Mouse (Mus musculus) lung, adult 18-20 months (tissue): ENCODE measurements around the gene C1s2.
"Not testable (repeated sequence)": the region's sequence is repeated elsewhere in the genome, so short reads cannot be mapped to it uniquely, and the experiment has no call there.

Experiments
- DNase-seq, 2 experiments: peaks; one replicate each; pipeline ENCODE4 v3.0.0; 2022; ENCODE audit warnings: mixed read lengths in 2 of 2

Gene C1s2

GRCm38 (mm10) chr6:124635985-124636384 lies at the start of gene C1s2:
TSS of gene C1s2 (minus strand) at chr6:124636085.
- not testable (repeated sequence) for DNase-seq

GRCm38 (mm10) chr6:124683591-124684417 lies 47.9 kb upstream of the C1s2 start:
- DNase-seq: peak; percentile 76 to 83

DNA sequence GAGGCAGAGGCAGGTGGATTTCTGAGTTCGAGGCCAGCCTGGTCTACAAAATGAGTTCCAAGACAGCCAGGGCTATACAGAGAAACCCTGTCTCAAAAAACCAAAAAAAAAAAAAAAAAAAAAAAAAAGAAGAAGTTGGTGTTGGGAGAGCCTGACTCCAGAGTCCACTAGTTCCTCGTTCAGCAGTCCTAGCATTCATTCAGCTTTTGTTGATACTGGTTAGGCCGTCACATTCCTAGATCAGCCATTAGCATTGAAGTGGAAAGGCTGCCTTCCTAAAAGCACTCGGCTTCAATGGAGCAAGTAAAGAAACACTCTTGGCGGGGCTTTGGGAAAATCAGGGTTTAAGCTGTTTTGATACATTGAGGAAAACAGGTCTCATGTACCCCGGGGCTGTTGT lies 46.4 kb upstream of the C1s2 start:
- DNase-seq: not testable (repeated sequence)

DNA sequence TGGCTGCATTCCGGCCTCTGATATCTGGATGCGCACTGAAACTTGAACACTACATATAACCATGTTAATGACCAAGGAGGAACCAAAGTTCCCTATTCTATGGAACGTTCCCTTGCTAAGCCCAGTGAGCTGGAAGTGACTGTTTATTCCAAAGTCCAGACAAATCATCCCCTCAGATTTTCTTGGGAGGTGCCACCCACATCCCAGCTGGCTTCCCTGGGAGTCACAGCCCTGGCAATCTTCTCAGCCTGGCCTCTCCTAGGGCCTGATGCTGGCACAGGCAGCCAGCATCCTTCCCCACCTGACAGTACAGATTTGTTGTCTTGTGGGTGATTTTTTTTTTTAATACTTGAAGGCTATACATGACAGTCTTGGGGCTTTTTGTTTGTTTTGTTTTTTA lies 43.6 kb upstream of the C1s2 start:
- no peak for DNase-seq

GRCm38 (mm10) chr6:124678769-124679168 lies 42.9 kb upstream of the C1s2 start:
- DNase-seq: no peak

- DNase-seq: no peak
These were observed 40.3 kb upstream of the C1s2 start for GRCm38 (mm10) chr6:124676171-124676570.

- no peak for DNase-seq
These were observed 38.7 kb upstream of the C1s2 start for GRCm38 (mm10) chr6:124674591-124674990.

- DNase-seq: no peak
These were observed 37.7 kb upstream of the C1s2 start for GRCm38 (mm10) chr6:124673619-124674018.

- DNase-seq: no peak
These were observed 36.2 kb upstream of the C1s2 start for GRCm38 (mm10) chr6:124672100-124672499.

DNA sequence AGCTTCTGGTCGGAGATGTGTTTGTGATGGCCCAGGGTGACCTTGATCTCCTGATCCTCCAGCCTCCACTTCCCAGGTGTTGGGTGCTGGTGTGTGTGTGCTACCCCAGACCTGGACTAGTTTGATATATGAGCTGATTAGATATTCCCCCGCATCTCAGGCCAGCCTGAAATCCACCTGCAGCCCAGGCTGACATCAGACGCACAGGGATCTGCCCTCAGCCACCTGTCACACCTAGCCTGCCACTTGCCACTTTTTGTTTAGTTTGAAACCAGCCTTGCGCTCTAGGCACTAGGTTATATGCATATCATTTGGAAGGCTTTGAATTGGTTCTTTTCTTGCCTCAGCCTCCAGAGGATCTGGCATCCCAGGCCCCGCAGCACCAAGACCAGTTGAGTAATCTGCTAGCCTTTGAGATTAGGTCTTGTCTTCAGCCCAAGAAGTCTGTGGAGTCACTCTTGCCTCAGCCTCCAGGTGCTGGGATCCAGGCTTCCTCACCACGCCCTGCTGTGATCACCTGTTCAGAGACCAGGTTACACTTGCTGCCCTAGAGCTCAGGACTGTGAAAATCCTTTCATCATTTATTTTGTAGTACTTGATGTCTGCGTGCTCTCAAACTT lies 34.5 kb upstream of the C1s2 start:
- DNase-seq: no peak

DNA sequence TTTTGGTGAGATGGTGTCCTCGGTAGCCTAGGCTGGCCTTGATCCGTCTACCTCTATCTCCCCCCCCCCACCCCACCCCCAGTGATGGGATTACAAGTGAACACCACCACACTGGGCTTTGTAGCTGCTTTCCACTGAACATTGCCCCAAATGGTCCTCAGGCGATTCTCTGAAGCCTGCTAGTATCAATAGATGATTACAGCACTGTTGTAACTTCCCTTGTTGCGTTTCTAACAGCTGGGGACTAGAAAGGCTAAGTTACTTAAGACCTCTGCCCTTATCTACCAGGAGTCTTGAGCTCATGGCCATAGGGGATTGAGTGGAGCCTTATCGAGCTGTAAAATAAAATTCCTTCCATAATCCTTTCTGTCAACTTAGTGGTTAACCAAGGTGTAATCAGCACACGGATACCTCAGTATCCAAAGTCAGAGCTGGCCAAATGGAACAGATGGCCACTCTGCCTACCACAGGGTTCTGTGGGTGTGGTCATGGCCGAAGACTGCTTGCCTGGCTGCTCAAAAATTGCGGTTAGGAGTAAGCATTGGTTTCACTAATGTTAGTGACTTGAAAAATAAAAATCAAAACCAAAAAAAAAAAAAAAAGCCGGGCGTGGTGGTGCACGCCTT lies 33.5 kb upstream of the C1s2 start:
- no peak for DNase-seq

DNA sequence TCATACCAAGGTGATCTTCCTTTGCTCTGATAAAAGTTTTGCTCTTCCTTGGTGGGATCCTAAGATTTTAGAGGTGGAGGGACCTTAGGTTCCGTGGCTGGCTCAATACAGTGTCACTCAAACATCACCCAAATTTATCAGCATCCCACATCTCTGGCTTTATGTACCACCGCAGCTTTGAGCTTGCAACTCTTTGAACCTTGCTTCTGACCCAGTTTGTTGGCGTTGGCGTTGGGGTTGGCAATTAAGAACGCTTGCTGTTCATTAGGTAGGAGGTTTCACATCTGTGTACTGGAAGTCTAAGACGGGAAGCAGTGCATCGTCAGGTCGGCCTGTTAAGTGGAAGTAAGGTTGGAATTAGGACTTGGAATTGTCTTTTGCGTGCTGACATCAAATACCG lies 29.1 kb upstream of the C1s2 start:
- no peak for DNase-seq

DNA sequence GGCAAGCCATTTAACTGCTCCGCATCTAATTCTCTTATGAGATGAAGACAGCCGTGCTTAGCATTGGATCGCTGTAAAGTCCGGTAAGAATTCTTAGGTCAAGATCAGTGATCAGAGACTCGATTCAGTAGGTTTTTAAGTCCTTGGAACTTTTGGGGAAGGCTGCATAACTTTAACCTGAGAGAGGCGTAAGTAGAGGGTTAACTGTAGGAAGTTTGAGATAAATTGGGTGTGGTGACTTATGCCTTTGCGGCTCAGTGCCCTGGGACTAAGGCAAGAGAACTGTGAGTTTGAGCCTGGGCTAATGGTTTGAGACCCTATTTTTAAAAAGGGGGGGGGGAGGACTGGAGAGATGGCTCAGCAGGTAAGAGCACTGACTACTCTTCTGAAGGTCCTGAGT lies 28.4 kb upstream of the C1s2 start:
- DNase-seq: no peak

GRCm38 (mm10) chr6:124663424-124663795 lies 27.5 kb upstream of the C1s2 start:
- no peak for DNase-seq

DNA sequence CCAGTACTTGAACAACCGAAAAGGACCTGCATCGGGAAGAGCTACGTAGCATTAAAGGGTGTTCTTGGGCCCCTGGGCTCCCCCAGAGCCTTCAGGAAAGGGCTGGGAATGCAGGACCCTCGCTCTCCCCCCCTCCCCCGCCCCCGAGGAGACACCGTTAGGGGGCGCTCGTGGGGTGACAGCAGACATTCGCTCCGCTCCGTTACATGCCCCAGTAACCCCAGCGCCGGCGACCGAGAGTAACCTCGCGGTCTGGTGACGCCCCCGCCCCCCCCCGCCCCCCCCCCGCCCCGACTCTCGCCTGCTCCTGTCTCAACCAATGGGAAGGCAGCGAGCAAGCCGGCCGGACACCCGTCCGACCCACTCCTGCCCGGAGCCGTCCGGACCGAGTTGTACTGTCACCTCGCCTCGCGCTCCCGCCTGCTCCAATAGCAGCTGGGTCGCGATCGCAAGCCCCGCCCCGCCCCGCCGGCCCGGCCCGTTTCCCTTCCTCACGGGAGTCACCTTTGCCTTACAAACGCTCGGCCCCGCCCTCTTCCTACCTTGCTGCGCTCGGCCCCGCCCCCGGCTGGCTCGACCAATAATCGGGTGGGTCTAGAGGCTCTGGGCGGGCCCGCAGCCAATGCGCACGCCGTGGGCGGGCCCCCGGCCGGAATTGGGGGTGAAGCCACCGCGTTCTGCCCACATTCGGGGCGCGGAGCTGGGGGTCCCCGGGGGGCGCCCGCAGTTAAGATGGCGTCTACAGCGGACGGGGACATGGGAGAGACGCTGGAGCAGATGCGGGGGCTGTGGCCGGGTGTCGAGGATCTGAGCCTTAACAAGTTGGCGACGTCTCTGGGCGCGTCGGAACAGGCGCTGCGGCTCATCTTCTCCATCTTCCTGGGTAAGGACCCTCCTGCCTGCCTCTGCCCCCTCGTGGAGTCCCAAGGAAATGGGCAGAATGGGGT lies 26.9 kb upstream of the C1s2 start, which contains the start of gene Lpcat3:
TSS of gene Lpcat3 (plus strand) at position 551 of the 947 bp plus-strand sequence.
- peak; percentile 99 for DNase-seq

DNA sequence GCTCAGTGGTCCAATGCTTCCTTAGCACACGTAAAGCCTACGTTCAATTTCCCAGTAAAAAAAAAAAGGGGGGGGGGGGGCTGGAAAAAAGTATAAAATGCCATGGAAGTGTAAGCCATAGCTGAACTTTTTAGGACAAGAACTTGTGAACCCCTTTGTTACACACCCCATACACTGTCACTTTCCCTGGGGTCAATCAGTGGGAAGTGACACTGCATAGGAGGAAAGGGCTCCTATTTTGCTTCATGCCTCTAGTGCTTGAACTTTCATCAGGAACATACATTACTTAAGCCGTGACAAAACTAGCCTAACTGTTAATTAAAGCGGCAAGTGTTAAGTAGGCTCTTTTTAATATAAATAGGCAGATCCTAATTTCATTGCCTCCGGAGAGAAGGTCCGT lies 26.1 kb upstream of the C1s2 start:
- DNase-seq: no peak

- no peak for DNase-seq
These were observed 25.4 kb upstream of the C1s2 start for GRCm38 (mm10) chr6:124661156-124661806.

DNA sequence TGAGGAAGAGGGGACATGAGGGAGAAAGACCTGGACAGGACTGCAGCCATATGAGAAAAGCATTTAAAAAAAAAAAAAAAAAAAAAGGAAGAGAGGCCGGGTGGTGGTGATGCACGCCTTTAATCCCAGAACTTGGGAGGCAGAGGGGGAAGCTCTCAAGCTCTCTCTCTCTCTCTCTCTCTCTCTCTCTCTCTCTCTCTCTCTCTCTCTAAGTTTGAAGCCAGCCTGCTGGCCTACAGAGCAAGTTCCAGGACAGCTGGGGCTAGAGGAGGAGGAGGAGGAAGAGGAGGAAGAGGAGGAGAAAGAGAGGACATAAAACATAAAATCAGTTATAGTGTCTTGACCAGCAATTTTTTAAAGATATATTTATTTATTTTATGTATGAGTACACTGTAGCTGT lies 22.2 kb upstream of the C1s2 start:
- no peak for DNase-seq

GRCm38 (mm10) chr6:124655893-124656292 lies 20.0 kb upstream of the C1s2 start:
- DNase-seq: no peak

- no peak for DNase-seq
These were observed 10.5 kb upstream of the C1s2 start for GRCm38 (mm10) chr6:124646394-124646793.

DNA sequence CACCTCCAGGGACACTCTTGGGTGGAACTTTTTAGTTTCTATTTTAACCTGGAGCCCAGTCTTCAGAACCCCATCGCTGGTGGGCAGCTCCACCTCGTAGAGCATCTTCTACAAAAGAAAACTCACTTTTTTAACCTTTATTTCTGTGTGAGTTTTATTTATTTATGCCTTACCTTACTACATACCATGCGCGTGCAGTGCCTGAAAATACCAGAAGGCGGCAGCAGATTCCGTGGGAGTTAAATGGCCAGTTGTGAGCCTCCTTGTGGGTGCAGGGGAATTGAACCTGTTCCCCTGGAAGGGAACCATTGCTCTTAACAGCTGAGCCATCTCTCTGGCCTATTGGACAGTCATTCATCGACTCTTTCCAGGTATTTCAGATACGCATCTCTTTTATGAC lies 5.1 kb upstream of the C1s2 start:
- DNase-seq: peak; percentile 76 to 81

- DNase-seq: no peak
These were observed 4.2 kb upstream of the C1s2 start for GRCm38 (mm10) chr6:124640041-124640440.
